Mouse (Mus musculus) c-Kit-positive CD71-negative TER-119-negative erythroid progenitor cells, embryonic 14.5 days (primary cell): ENCODE data around the gene Daglb.
A peak's percentile ranks its signal among the peaks of the same experiment; 100 is the strongest.
"Not testable (repeated sequence)": the region's sequence is repeated elsewhere in the genome, so short reads cannot be mapped to it uniquely, and the experiment has no call there.

Experiments used
- DNase-seq: peaks from one replicate; pipeline ENCODE4 v3.0.0-alpha.2; 2013; ENCODE audit warnings: low read depth

Daglb gene

GRCm38 (mm10) chr5:143518045-143518591, 53.7 kb downstream of the Daglb start:
- DNase-seq, result no peak

- DNase-seq, result no peak
Observed at GRCm38 (mm10) chr5:143520415-143520814, 56.0 kb downstream of the Daglb start.

- no peak for DNase-seq
Observed at GRCm38 (mm10) chr5:143522882-143523281, 58.5 kb downstream of the Daglb start.

GRCm38 (mm10) chr5:143525454-143526225, 61.3 kb downstream of the Daglb start:
- no peak for DNase-seq

GRCm38 (mm10) chr5:143526698-143527331, 62.4 kb downstream of the Daglb start:
- DNase-seq, result peak; percentile 39

- DNase-seq, result peak; percentile 81
Observed at GRCm38 (mm10) chr5:143527486-143528307, 63.3 kb downstream of the Daglb start, which contains the start of gene Rac1. Rac1 (minus strand) TSS chr5:143528036.

GRCm38 (mm10) chr5:143528308-143528683, 63.9 kb downstream of the Daglb start:
- DNase-seq, result no peak

GRCm38 (mm10) chr5:143530715-143531114, 66.3 kb downstream of the Daglb start:
- DNase-seq, result no peak

GRCm38 (mm10) chr5:143534922-143535321, 70.5 kb downstream of the Daglb start:
- DNase-seq, result no peak

GRCm38 (mm10) chr5:143537022-143537421, 72.6 kb downstream of the Daglb start:
- DNase-seq, result no peak

- no peak for DNase-seq
Observed at GRCm38 (mm10) chr5:143539111-143539510, 74.7 kb downstream of the Daglb start.

- peak; percentile 76 for DNase-seq
Observed at GRCm38 (mm10) chr5:143547384-143547783, 83.0 kb downstream of the Daglb start.

GRCm38 (mm10) chr5:143547866-143548265, 83.5 kb downstream of the Daglb start:
- no peak for DNase-seq

- peak; percentile 84 for DNase-seq
Observed at GRCm38 (mm10) chr5:143548401-143548846, 84.0 kb downstream of the Daglb start.

GRCm38 (mm10) chr5:143548922-143549321, 84.5 kb downstream of the Daglb start:
- not testable (repeated sequence) for DNase-seq

- no peak for DNase-seq
Observed at GRCm38 (mm10) chr5:143552911-143553310, 88.5 kb downstream of the Daglb start.

- no peak for DNase-seq
Observed at GRCm38 (mm10) chr5:143555233-143555632, 90.8 kb downstream of the Daglb start.
